Mouse (Mus musculus) cerebellum, adult 9-10 months (tissue): Measurements from ENCODE around the gene Gm10037.
"Not testable (repeated sequence)": the region's sequence is repeated elsewhere in the genome, so short reads cannot be mapped to it uniquely, and the experiment has no call there.

Experiments
- DNase-seq: peaks from one replicate; pipeline ENCODE4 v3.0.0; 2022

Gm10037 gene

DNA sequence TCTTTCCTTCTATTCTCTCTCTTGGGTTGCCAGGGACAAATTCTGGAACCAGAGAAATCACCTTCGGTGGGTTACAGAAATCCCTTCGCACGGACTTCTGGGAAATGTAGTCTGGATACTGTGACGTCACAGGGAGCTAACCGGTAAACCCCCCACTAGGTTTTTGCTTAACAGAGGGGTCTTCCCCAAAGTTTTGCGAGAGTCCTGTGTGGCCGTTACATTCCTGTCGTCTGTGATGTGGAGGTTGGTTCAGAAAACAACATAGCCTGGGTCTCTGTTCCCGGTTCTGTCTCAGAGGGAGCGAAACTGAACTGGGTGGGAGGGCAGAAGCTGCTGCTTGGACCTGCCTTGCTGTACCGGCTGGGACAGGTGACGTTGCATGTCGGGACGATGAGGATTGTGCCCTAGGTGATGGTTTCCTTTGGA lies at the start of gene Gm10037:
Gene Gm10037, plus strand, starts transcription at position 196 of the 426 bp plus-strand sequence.
- peak; percentile 81 for DNase-seq

DNA sequence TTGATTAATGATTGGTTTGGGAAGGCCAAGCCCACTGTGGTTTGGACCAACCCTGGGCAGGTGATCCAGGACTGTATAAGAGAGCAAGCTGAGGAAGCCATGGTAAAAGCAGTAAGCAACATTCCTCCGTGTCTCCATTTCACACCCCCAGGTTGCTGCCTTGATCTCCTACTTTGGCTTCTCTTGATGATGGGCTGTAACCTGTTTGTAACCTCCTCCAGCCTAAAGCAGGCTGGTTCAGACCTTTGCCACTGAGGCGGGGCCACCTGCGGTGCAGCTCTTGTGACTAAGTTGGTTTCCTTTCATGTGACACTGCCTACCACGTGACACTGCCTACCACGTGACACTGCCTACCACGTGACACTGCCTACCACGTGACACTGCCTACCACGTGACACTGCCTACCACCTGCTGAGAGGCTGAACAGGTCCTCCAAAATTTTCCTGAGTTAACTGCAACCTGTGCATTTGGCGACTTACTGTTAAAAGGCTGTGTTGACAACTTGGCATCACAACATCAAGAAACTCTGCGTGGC lies 38.9 kb upstream of the Gm10037 start:
- DNase-seq = no peak

DNA sequence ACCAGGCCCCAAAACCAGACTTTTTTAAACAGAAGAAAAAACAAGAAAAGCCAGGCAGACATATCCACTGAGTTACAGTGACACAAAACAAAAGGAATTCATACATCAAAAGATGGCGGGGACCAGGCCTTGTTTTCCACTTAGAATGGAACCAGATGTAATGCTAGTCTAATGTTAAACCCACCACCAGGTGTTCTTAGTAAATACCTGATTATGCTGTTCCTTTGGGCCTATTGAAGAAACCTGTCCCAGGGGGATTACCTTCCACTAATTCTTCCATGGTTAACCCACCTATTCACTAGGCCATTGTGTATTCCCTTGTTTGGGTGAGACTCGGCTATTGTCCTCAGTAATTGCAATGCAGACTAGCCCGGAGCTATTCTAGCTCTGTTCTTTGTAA lies 32.3 kb upstream of the Gm10037 start:
- no peak for DNase-seq

GRCm38 (mm10) chr13:67799151-67799550 lies 31.8 kb upstream of the Gm10037 start:
- DNase-seq = not testable (repeated sequence)

GRCm38 (mm10) chr13:67811651-67812210 lies 19.2 kb upstream of the Gm10037 start:
- no peak for DNase-seq

DNA sequence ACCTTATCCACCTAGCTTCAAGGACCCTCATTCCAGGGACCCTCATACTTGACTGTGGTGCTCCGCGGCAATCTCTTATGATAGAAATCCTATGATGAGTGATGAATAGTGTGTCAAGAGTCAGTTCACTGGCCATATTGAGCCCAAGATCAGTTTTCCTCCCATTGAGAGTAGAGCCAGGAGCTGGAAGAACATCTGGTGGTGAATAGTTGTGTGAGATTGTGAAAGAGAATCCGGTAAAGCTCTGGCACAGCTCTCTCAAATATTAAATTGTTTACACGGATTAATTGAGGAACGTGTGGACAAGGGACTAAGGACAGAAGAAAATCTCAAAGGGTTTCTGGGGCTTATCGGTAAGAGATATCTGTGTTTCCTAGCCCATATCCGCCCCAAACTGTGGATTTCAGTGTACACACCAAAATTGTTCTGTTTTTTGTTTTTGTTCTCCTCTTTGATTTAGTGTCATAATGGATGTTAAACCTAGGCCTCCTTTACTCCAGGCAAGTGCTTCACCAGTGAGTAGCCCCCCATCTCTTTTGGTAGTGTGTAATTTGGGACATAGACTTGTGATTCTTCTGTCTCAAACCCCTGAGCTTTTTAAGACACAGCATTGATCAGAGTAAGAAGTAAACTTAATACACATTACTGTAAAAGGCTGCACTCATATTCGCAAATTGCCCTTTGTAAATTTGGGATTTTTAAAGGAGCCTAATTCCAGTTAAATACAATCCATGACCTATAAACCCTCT lies 17.8 kb upstream of the Gm10037 start:
- peak; percentile 53 for DNase-seq

DNA sequence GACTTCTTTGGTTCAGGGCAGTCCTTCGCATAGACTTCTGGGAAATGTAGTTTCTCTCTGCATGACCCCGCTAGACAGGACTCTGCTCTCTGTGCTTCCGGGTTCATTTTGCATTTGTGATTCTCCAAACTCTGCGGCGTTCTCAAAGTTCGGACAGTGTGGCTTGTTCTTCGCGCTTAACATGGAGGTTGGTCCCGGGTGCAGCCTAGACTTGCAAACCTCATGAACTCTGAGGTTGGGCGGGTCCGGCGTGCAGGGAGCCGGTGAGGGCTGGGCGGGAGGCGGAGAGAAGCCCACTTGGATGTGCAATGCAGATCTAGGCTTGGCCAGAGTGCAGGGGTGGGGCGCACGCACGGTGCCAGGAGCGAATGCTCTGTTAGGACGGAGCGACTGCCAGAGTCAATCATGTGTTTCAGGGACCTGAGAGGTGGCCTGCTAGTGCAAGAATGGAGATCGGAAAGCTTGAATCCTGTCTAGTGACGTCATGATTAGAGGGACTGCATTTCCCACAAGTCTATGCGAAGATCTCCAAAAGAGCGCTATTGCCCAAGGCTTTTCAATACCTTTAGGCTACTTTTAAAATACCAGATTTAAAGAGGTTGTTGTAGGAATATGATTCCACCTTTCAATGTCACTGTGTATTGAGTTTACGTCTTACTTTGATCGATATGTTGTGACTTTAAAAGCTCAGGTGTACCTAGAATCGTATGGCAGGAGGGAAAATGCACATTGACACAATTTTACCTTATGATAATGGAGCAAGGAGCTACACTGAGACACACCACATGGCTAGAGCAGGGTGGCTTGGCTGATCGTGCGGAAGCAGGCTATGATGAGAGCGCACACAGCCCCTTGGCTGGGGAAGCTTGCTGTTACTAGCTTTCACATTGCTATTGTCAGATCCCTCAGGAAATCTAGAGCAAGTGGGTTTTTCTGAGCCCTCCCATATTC lies 16.9 kb upstream of the Gm10037 start, which contains the start of gene Zfp273:
Gene Zfp273, plus strand, starts transcription at position 31 of the 951 bp plus-strand sequence.
- DNase-seq = peak; percentile 93

- no peak for DNase-seq
Observed at GRCm38 (mm10) chr13:67818636-67819035, 12.3 kb upstream of the Gm10037 start.

DNA sequence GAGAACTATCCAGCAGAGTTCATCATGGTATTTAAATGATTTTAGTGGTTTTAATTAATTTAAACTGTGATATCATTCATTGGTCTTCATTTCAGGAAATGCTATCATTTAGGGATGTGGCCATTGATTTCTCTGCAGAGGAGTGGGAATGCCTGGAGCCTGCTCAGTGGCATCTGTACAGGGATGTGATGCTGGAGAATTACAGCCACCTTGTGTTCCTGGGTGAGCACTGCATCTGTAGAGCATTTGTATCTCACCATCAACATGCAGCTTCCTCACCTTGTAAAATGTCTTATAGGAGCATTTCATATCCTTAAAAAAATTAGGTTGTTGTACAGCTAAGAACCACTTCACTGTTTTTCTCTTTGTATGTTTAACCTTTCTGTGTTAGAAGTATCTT lies 2.2 kb downstream of the Gm10037 start:
- not testable (repeated sequence) for DNase-seq

- no peak for DNase-seq
Observed at GRCm38 (mm10) chr13:67843775-67844118, 12.8 kb downstream of the Gm10037 start.

DNA sequence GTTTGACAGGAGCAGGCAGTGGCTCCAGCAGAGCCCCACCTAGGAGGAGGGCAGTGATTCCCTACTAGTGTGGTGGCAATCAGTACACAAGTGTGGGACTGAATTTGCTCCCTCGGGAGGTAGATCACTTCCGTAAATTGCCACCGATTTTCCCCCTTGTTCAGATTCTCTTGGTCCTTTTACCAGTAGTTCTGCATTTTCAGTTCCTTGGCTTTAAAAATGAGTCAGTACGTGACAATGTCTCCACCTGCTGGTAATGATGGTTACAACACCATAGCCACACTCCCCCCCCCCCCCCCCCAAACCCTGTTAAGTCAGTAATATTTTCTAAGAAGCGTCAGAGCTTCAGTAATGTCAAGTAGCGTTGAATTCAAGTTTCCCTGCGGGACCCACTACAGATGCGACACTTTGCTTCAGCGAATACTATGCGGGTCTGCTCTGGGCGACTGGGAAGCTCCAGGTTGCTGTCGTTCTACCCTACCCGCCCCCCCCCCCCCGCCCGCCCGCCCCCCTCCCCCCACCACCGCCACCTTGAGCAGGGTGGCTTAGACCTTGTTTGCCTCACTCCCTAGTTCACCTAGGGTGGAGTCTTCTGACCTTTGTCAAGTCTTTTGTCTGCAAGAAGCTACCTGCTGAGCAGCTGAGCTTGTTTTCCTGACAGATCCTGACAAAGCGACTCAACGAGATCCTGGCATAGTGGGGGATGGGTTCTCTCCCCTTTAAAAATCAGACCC lies 13.4 kb downstream of the Gm10037 start:
- DNase-seq = peak; percentile 78

DNA sequence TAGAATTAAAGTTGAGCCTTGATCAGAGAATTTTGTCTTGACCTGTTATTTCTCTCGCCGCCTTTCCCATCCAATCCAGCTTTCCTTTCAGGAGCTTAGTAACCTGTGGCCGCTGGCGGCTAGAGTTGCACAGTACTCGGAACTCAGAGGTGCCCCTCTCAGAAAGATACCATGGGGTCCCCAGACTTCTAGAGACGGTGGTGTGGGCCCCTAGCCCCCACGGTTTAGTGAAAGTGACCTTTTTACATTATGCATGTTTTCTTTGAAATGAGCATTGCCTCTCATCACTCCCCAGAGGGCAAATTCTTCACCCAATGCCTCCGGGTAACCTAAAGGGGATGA lies 13.9 kb downstream of the Gm10037 start:
- peak; percentile 20 for DNase-seq

GRCm38 (mm10) chr13:67850361-67850760 lies 19.5 kb downstream of the Gm10037 start:
- no peak for DNase-seq

GRCm38 (mm10) chr13:67853130-67853529 lies 22.2 kb downstream of the Gm10037 start:
- DNase-seq = no peak

- no peak for DNase-seq
Observed at GRCm38 (mm10) chr13:67853983-67854382, 23.1 kb downstream of the Gm10037 start.

DNA sequence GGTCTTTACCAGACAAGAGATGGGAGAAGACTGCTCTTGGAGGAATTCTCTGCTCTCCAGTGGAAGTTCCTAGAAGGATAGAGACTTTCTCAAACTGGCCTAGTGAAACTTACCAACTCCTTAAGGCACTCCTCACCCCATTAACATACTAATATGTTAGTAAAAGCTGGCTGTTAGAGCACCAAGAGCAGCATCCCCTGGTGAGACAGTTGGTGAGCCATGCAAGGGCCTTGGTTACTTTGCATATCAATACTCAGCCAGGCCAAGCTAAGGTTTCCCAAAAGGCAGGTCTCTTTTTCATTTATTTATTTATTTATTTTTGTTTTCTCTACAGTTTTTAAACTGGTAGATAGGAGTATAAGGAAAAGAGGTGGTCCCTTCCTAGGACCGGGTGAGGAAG lies 26.4 kb downstream of the Gm10037 start:
- DNase-seq = no peak

GRCm38 (mm10) chr13:67862508-67862907 lies 31.6 kb downstream of the Gm10037 start:
- DNase-seq = no peak

GRCm38 (mm10) chr13:67863026-67863425 lies 32.1 kb downstream of the Gm10037 start, which contains the start of gene BC048507:
BC048507 (plus strand) TSS chr13:67863326.
- no peak for DNase-seq

DNA sequence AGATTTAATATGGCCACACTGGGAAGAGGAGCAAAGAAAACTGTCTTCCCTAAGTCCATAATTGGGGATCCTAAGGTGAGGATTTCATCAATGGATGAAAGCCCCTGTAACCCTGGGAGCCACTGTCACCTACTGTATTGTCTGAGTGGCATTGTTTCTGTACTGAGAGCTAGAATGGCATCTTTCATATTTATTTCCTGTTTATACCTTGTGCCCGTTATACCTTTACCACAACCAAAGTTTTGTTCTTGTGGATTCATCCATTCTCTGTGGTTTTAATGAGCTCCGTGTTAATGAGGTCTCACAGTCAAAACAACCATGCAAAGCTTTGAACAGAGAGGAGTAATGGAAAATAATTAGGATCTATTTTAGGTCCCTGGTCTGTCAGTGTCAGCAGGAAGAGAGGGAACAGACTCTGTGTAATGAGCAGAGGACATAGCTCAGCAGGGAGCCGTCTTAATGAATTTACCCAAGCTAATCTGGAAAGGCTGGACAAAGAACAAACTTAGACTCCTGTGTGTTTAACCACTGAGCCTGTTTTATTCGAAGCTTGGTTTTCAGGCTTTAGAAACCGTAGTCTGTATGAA lies 34.0 kb downstream of the Gm10037 start:
- no peak for DNase-seq

GRCm38 (mm10) chr13:67867899-67868298 lies 37.0 kb downstream of the Gm10037 start:
- DNase-seq = no peak

DNA sequence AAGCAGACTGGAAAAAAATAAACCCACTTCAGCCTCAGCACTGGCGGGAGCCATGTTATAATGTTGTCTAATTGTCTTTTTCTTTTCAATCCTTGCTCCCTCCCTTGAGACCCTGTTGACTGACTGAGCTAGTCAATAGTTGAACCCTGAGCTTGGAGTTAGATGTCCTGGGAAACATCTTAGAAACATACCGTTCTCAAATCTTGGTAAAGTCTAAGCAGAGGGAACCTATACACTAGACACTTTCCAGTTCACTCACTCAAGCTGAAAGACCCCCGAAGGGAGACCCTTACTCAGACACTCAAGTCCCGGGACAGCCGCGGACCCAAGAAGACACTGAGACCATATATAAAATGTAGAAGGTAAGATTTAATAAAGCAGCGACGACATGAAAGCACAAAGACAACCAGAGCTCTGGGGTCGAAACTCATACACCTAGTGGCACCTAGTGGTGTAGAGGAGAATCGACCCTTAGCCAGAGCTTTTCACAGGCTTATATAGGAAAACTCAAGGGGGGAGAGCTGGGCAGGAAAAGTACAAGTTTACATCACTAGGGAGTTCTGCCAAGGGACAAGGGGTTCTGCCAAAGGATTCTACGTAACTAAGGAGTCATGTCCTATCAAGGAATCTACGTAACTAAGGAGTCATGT lies 45.3 kb downstream of the Gm10037 start:
- not testable (repeated sequence) for DNase-seq
